Mouse (Mus musculus): Measurements from ENCODE around the gene Kif14. TPM values are rescaled to one million over a fixed set of nuclear protein-coding genes. Genes with fewer than 3 reads are reported as not detected.

Kif14 gene
- polyA plus RNA-seq, 1 experiment from 2014 or later, result 5.7 TPM

- Histone ChIP-seq H3K9me3 (ENCODE audit: control insufficient read depth, low read length) (no peaks in the 10 kb centered on the region), H3K36me3 (ENCODE audit: control insufficient read depth, insufficient read depth, low read length) (no peaks in the 10 kb centered on the region), H3K9ac (ENCODE audit: low read depth, low read length) (no peak overlapping the region), H3K27me3 (replicated peaks; ENCODE audit: control insufficient read depth, insufficient read depth, low read length) (no peaks in the 10 kb centered on the region), H3K4me2 (ENCODE audit: low read depth, low read length) (no peak overlapping the region), H3K4me3 (ENCODE audit: low read depth, low read length) (no peak overlapping the region), H3K27ac (replicated peaks; ENCODE audit: low read depth, low read length) (no peak overlapping the region), H3K4me1 (ENCODE audit: control insufficient read depth, insufficient read depth, low read length) (0 out of 2 replicates have a peak, but pooled peaks cover 2% of the 10 kb centered on the region)
- DNase-seq (ENCODE audit: low spot score) (no peak), ATAC-seq (ENCODE audit: low read depth) (no peak)
- WGBS, result 90% methylated on average over 6 of the region's 6 CpGs
Measured at GRCm38 (mm10) chr1:136536947-136537346, 70.8 kb downstream of the Kif14 start.

- Histone ChIP-seq H3K27me3 (replicated peaks; ENCODE audit: control insufficient read depth, insufficient read depth, low read length) (no peaks in the 10 kb centered on the region), H3K4me2 (ENCODE audit: low read depth, low read length) (no peak overlapping the region), H3K27ac (replicated peaks; ENCODE audit: low read depth, low read length) (no peak overlapping the region), H3K36me3 (ENCODE audit: control insufficient read depth, insufficient read depth, low read length) (no peaks in the 10 kb centered on the region), H3K4me3 (ENCODE audit: low read depth, low read length) (no peak overlapping the region), H3K4me1 (ENCODE audit: control insufficient read depth, insufficient read depth, low read length) (0 out of 2 replicates have a peak, but pooled peaks cover 2% of the 10 kb centered on the region), H3K9ac (ENCODE audit: low read depth, low read length) (no peak overlapping the region), H3K9me3 (ENCODE audit: control insufficient read depth, low read length) (no peaks in the 10 kb centered on the region)
- no peak for DNase-seq (ENCODE audit: low spot score)
- WGBS, result 90% methylated on average over 4 of the region's 4 CpGs
- ATAC-seq (ENCODE audit: low read depth), result no peak
Measured at GRCm38 (mm10) chr1:136538247-136538646, 72.1 kb downstream of the Kif14 start.

- Histone ChIP-seq H3K4me2 (ENCODE audit: low read depth, low read length) (no peak overlapping the region; the same call in 1 of the 2 replicates), H3K4me3 (ENCODE audit: low read depth, low read length) (no peak overlapping the region), H3K27me3 (replicated peaks; ENCODE audit: control insufficient read depth, insufficient read depth, low read length) (no peaks in the 10 kb centered on the region), H3K9me3 (ENCODE audit: control insufficient read depth, low read length) (no peaks in the 10 kb centered on the region), H3K9ac (ENCODE audit: low read depth, low read length) (no peak overlapping the region), H3K36me3 (ENCODE audit: control insufficient read depth, insufficient read depth, low read length) (no peaks in the 10 kb centered on the region), H3K27ac (replicated peaks; ENCODE audit: low read depth, low read length) (no peak overlapping the region), H3K4me1 (ENCODE audit: control insufficient read depth, insufficient read depth, low read length) (no peaks in the 10 kb centered on the region)
- peak; percentile 83 for DNase-seq (ENCODE audit: low spot score)
- ATAC-seq (ENCODE audit: low read depth), result peak; percentile 85
- 30% methylated on average over 9 of the region's 9 CpGs for whole genome bisulfite sequencing
Measured at GRCm38 (mm10) chr1:136540407-136540895, 74.3 kb downstream of the Kif14 start.

GRCm38 (mm10) chr1:136541618-136542376, 75.7 kb downstream of the Kif14 start:
- H3K36me3 ChIP-seq (ENCODE audit: control insufficient read depth, insufficient read depth, low read length), result no peaks in the 10 kb centered on the region
- WGBS, result 65% methylated on average over 12 of the region's 12 CpGs
- ATAC-seq (ENCODE audit: low read depth), result no peak

GRCm38 (mm10) chr1:136543920-136544319, 77.8 kb downstream of the Kif14 start:
- Histone ChIP-seq H3K4me2 (ENCODE audit: low read depth, low read length) (no peak overlapping the region), H3K4me3 (ENCODE audit: low read depth, low read length) (no peak overlapping the region), H3K4me1 (ENCODE audit: control insufficient read depth, insufficient read depth, low read length) (no peaks in the 10 kb centered on the region), H3K27ac (replicated peaks; ENCODE audit: low read depth, low read length) (no peak overlapping the region), H3K9me3 (ENCODE audit: control insufficient read depth, low read length) (no peaks in the 10 kb centered on the region), H3K9ac (ENCODE audit: low read depth, low read length) (no peak overlapping the region), H3K27me3 (replicated peaks; ENCODE audit: control insufficient read depth, insufficient read depth, low read length) (no peaks in the 10 kb centered on the region), H3K36me3 (ENCODE audit: control insufficient read depth, insufficient read depth, low read length) (no peaks in the 10 kb centered on the region)
- ATAC-seq (ENCODE audit: low read depth), result no peak
- 60% methylated on average over 7 of the region's 7 CpGs for WGBS
- no peak for DNase-seq (ENCODE audit: low spot score)

More at GRCm38 (mm10) chr1:136541618-136542376, 75.7 kb downstream of the Kif14 start:
- no peaks in the 10 kb centered on the region for H3K4me1 ChIP-seq (ENCODE audit: control insufficient read depth, insufficient read depth, low read length)
- H3K4me2 ChIP-seq (ENCODE audit: low read depth, low read length), result no peak overlapping the region
- H3K4me3 ChIP-seq (ENCODE audit: low read depth, low read length), result no peak overlapping the region
- H3K27me3 ChIP-seq (replicated peaks; ENCODE audit: control insufficient read depth, insufficient read depth, low read length), result no peaks in the 10 kb centered on the region
- H3K9ac ChIP-seq (ENCODE audit: low read depth, low read length), result no peak overlapping the region
- no peaks in the 10 kb centered on the region for H3K9me3 ChIP-seq (ENCODE audit: control insufficient read depth, low read length)
- H3K27ac ChIP-seq (replicated peaks; ENCODE audit: low read depth, low read length), result no peak overlapping the region
- no peak for DNase-seq (ENCODE audit: low spot score)

GRCm38 (mm10) chr1:136547068-136547467, 80.9 kb downstream of the Kif14 start:
- 87% methylated on average over 2 of the region's 2 CpGs for WGBS
- no peak overlapping the region for H3K27ac ChIP-seq (replicated peaks; ENCODE audit: low read depth, low read length)
- H3K4me1 ChIP-seq (ENCODE audit: control insufficient read depth, insufficient read depth, low read length), result no peaks in the 10 kb centered on the region
- no peaks in the 10 kb centered on the region for H3K27me3 ChIP-seq (replicated peaks; ENCODE audit: control insufficient read depth, insufficient read depth, low read length)
- no peaks in the 10 kb centered on the region for H3K36me3 ChIP-seq (ENCODE audit: control insufficient read depth, insufficient read depth, low read length)
- ATAC-seq (ENCODE audit: low read depth) (no peak), DNase-seq (ENCODE audit: low spot score) (no peak)
- no peak overlapping the region for H3K9ac ChIP-seq (ENCODE audit: low read depth, low read length)
- H3K4me3 ChIP-seq (ENCODE audit: low read depth, low read length), result no peak overlapping the region
- H3K4me2 ChIP-seq (ENCODE audit: low read depth, low read length), result no peak overlapping the region
- no peaks in the 10 kb centered on the region for H3K9me3 ChIP-seq (ENCODE audit: control insufficient read depth, low read length)

- Histone ChIP-seq H3K36me3 (ENCODE audit: control insufficient read depth, insufficient read depth, low read length) (no peaks in the 10 kb centered on the region), H3K4me2 (ENCODE audit: low read depth, low read length) (no peak overlapping the region), H3K9ac (ENCODE audit: low read depth, low read length) (no peak overlapping the region), H3K27me3 (replicated peaks; ENCODE audit: control insufficient read depth, insufficient read depth, low read length) (no peaks in the 10 kb centered on the region), H3K27ac (replicated peaks; ENCODE audit: low read depth, low read length) (no peak overlapping the region), H3K4me3 (ENCODE audit: low read depth, low read length) (no peak overlapping the region), H3K4me1 (ENCODE audit: control insufficient read depth, insufficient read depth, low read length) (no peaks in the 10 kb centered on the region), H3K9me3 (ENCODE audit: control insufficient read depth, low read length) (no peaks in the 10 kb centered on the region)
- DNase-seq (ENCODE audit: low spot score) (no peak), ATAC-seq (ENCODE audit: low read depth) (no peak)
- 91% methylated on average over 6 of the region's 6 CpGs for WGBS
Measured at GRCm38 (mm10) chr1:136550285-136550684, 84.1 kb downstream of the Kif14 start.

GRCm38 (mm10) chr1:136550851-136551540, 84.9 kb downstream of the Kif14 start:
- DNase-seq (ENCODE audit: low spot score), result peak; percentile 81
- no peaks in the 10 kb centered on the region for H3K9me3 ChIP-seq (ENCODE audit: control insufficient read depth, low read length)
- ATAC-seq (ENCODE audit: low read depth), result peak; percentile 57; the same call in 1 of the 2 replicates
- no peaks in the 10 kb centered on the region for H3K27me3 ChIP-seq (replicated peaks; ENCODE audit: control insufficient read depth, insufficient read depth, low read length)
- WGBS, result 21% methylated on average over 16 of the region's 16 CpGs
- no peaks in the 10 kb centered on the region for H3K36me3 ChIP-seq (ENCODE audit: control insufficient read depth, insufficient read depth, low read length)
- H3K27ac ChIP-seq (replicated peaks; ENCODE audit: low read depth, low read length), result no peak overlapping the region
- H3K4me2 ChIP-seq (ENCODE audit: low read depth, low read length), result no peak overlapping the region
- H3K4me3 ChIP-seq (ENCODE audit: low read depth, low read length), result no peak overlapping the region
- no peaks in the 10 kb centered on the region for H3K4me1 ChIP-seq (ENCODE audit: control insufficient read depth, insufficient read depth, low read length)
- H3K9ac ChIP-seq (ENCODE audit: low read depth, low read length), result no peak overlapping the region
